Mouse (Mus musculus): ENCODE results near the gene Shmt2. TPM values are rescaled to one million over a fixed set of nuclear protein-coding genes. Genes with fewer than 3 reads are reported as not detected.

Shmt2 gene
- polyA plus RNA-seq, 1 experiment: 99.9 TPM

GRCm38 (mm10) chr10:127514111-127514698 is 8.0 kb downstream of the Shmt2 start:
- 14% methylated on average over 13 of the region's 13 CpGs for WGBS
- TF ChIP-seq CTCF (IDR thresholded peaks at IDR 0.05; ENCODE audit: extremely low read depth, insufficient read depth, insufficient read length, insufficient replicate concordance) (no peak), POLR2A (IDR thresholded peaks at IDR 0.05; ENCODE audit: low read depth, low read length) (no peak)
- peaks cover 16% of the 10 kb centered on the region for H3K36me3 ChIP-seq (ENCODE audit: control insufficient read depth, insufficient read depth, low read length)
- peaks cover 14% of the 10 kb centered on the region for H3K27me3 ChIP-seq (ENCODE audit: control insufficient read depth, insufficient read depth, low read length)
- DNase-seq (ENCODE audit: low read depth in 1 of 2, low spot score in 2 of 2): no peak
- H3K4me3 ChIP-seq (ENCODE audit: extremely low read depth, insufficient read depth, insufficient read length): no peak overlapping the region
- peaks cover 15% of the 10 kb centered on the region; the same call in 1 of the 2 replicates for H3K4me1 ChIP-seq (ENCODE audit: control insufficient read depth, insufficient read depth, insufficient read length)
- no peak overlapping the region for H3K27ac ChIP-seq (ENCODE audit: insufficient read depth, low read length)

- Histone ChIP-seq H3K27ac (ENCODE audit: insufficient read depth, low read length) (no peak overlapping the region), H3K4me3 (ENCODE audit: extremely low read depth, insufficient read depth, insufficient read length) (no peak overlapping the region; the same call in 1 of the 2 replicates), H3K27me3 (ENCODE audit: control insufficient read depth, insufficient read depth, low read length) (peaks cover 16% of the 10 kb centered on the region), H3K4me1 (ENCODE audit: control insufficient read depth, insufficient read depth, insufficient read length) (peaks cover 18% of the 10 kb centered on the region; the same call in 1 of the 2 replicates), H3K36me3 (ENCODE audit: control insufficient read depth, insufficient read depth, low read length) (peaks cover 13% of the 10 kb centered on the region)
- no peak for TF ChIP-seq POLR2A (IDR thresholded peaks at IDR 0.05; ENCODE audit: low read depth, low read length)
- no peak for TF ChIP-seq CTCF (IDR thresholded peaks at IDR 0.05; ENCODE audit: extremely low read depth, insufficient read depth, insufficient read length, insufficient replicate concordance)
- no peak for DNase-seq (ENCODE audit: low read depth in 1 of 2, low spot score in 2 of 2)
- 5% methylated on average over 16 of the region's 16 CpGs for WGBS
These were observed 8.6 kb downstream of the Shmt2 start for GRCm38 (mm10) chr10:127513501-127514091.

- no peak overlapping the region for H3K27ac ChIP-seq (ENCODE audit: insufficient read depth, low read length)
- TF ChIP-seq POLR2A (IDR thresholded peaks at IDR 0.05; ENCODE audit: low read depth, low read length) (no peak), CTCF (IDR thresholded peaks at IDR 0.05; ENCODE audit: extremely low read depth, insufficient read depth, insufficient read length, insufficient replicate concordance) (peak; percentile 100)
- H3K27me3 ChIP-seq (ENCODE audit: control insufficient read depth, insufficient read depth, low read length): peaks cover 16% of the 10 kb centered on the region
- under 1% methylated on average over 27 of the region's 27 CpGs for WGBS
- peak; percentile 79 to 87 for DNase-seq (ENCODE audit: low read depth in 1 of 2, low spot score in 2 of 2)
- peak overlapping the region; percentile 48 for H3K4me3 ChIP-seq (ENCODE audit: extremely low read depth, insufficient read depth, insufficient read length)
- peaks cover 20% of the 10 kb centered on the region; the same call in 1 of the 2 replicates for H3K4me1 ChIP-seq (ENCODE audit: control insufficient read depth, insufficient read depth, insufficient read length)
- H3K36me3 ChIP-seq (ENCODE audit: control insufficient read depth, insufficient read depth, low read length): peaks cover 6% of the 10 kb centered on the region
These were observed 9.4 kb downstream of the Shmt2 start for GRCm38 (mm10) chr10:127512813-127513212.

GRCm38 (mm10) chr10:127512307-127512666 is 10.0 kb downstream of the Shmt2 start:
- Histone ChIP-seq H3K27ac (ENCODE audit: insufficient read depth, low read length) (no peak overlapping the region), H3K4me1 (ENCODE audit: control insufficient read depth, insufficient read depth, insufficient read length) (peaks cover 20% of the 10 kb centered on the region; the same call in 1 of the 2 replicates), H3K27me3 (ENCODE audit: control insufficient read depth, insufficient read depth, low read length) (peaks cover 16% of the 10 kb centered on the region), H3K36me3 (ENCODE audit: control insufficient read depth, insufficient read depth, low read length) (peaks cover 2% of the 10 kb centered on the region), H3K4me3 (ENCODE audit: extremely low read depth, insufficient read depth, insufficient read length) (peak overlapping the region; percentile 62; the same call in 1 of the 2 replicates)
- TF ChIP-seq CTCF (IDR thresholded peaks at IDR 0.05; ENCODE audit: extremely low read depth, insufficient read depth, insufficient read length, insufficient replicate concordance) (no peak), POLR2A (IDR thresholded peaks at IDR 0.05; ENCODE audit: low read depth, low read length) (no peak)
- no peak for DNase-seq (ENCODE audit: low read depth in 1 of 2, low spot score in 2 of 2)
- 6% methylated on average over 7 of the region's 7 CpGs for WGBS

GRCm38 (mm10) chr10:127511634-127512306 is 10.5 kb downstream of the Shmt2 start:
- H3K27ac ChIP-seq (ENCODE audit: insufficient read depth, low read length): no peak overlapping the region
- peak in 1 of 2 experiments; percentile 59 for DNase-seq (ENCODE audit: low read depth in 1 of 2, low spot score in 2 of 2)
- H3K4me3 ChIP-seq (ENCODE audit: extremely low read depth, insufficient read depth, insufficient read length): peak overlapping the region; percentile 62
- H3K27me3 ChIP-seq (ENCODE audit: control insufficient read depth, insufficient read depth, low read length): peaks cover 16% of the 10 kb centered on the region
- 2% methylated on average over 45 of the region's 46 CpGs for WGBS
- no peak for TF ChIP-seq CTCF (IDR thresholded peaks at IDR 0.05; ENCODE audit: extremely low read depth, insufficient read depth, insufficient read length, insufficient replicate concordance)
- TF ChIP-seq POLR2A (IDR thresholded peaks at IDR 0.05; ENCODE audit: low read depth, low read length): no peak
- peaks cover 20% of the 10 kb centered on the region; the same call in 1 of the 2 replicates for H3K4me1 ChIP-seq (ENCODE audit: control insufficient read depth, insufficient read depth, insufficient read length)
- H3K36me3 ChIP-seq (ENCODE audit: control insufficient read depth, insufficient read depth, low read length): no peaks in the 10 kb centered on the region

- no peaks in the 10 kb centered on the region for H3K36me3 ChIP-seq (ENCODE audit: control insufficient read depth, insufficient read depth, low read length)
- WGBS: 16% methylated on average over 11 of the region's 11 CpGs
- no peak for TF ChIP-seq POLR2A (IDR thresholded peaks at IDR 0.05; ENCODE audit: low read depth, low read length)
- no peak for DNase-seq (ENCODE audit: low read depth in 1 of 2, low spot score in 2 of 2)
- H3K27ac ChIP-seq (ENCODE audit: insufficient read depth, low read length): no peak overlapping the region
- peaks cover 20% of the 10 kb centered on the region; the same call in 1 of the 2 replicates for H3K4me1 ChIP-seq (ENCODE audit: control insufficient read depth, insufficient read depth, insufficient read length)
- H3K27me3 ChIP-seq (ENCODE audit: control insufficient read depth, insufficient read depth, low read length): peaks cover 16% of the 10 kb centered on the region
- H3K4me3 ChIP-seq (ENCODE audit: extremely low read depth, insufficient read depth, insufficient read length): peak overlapping the region; percentile 62; the same call in 1 of the 2 replicates
These were observed 11.2 kb downstream of the Shmt2 start for GRCm38 (mm10) chr10:127510895-127511617.

All from spleen, adult 2 months (tissue).